Mouse (Mus musculus): ENCODE measurements around the gene Cd200r4.
"Not testable (repeated sequence)": the region's sequence is repeated elsewhere in the genome, so short reads cannot be mapped to it uniquely, and the experiment has no call there.

Gene Cd200r4

GRCm38 (mm10) chr16:44811544-44811943 lies at the start of gene Cd200r4:
TSS of gene Cd200r4 (plus strand) at chr16:44811733.
- no peak for DNase-seq

GRCm38 (mm10) chr16:44761811-44762210 lies 49.7 kb upstream of the Cd200r4 start:
- DNase-seq, result no peak

GRCm38 (mm10) chr16:44765555-44766319 lies 45.8 kb upstream of the Cd200r4 start, which contains the start of gene Cd200r1:
TSS of gene Cd200r1 (plus strand) at chr16:44765736.
- DNase-seq, result no peak

GRCm38 (mm10) chr16:44766320-44766892 lies 45.1 kb upstream of the Cd200r4 start:
- DNase-seq, result no peak

- no peak for DNase-seq
These were observed 44.0 kb upstream of the Cd200r4 start for GRCm38 (mm10) chr16:44767506-44767905.

- no peak for DNase-seq
These were observed 43.6 kb upstream of the Cd200r4 start for GRCm38 (mm10) chr16:44767967-44768366.

GRCm38 (mm10) chr16:44772577-44772976 lies 39.0 kb upstream of the Cd200r4 start:
- no peak for DNase-seq

GRCm38 (mm10) chr16:44773673-44774072 lies 37.9 kb upstream of the Cd200r4 start:
- no peak for DNase-seq

GRCm38 (mm10) chr16:44774201-44774600 lies 37.3 kb upstream of the Cd200r4 start:
- DNase-seq, result no peak

GRCm38 (mm10) chr16:44778538-44779147 lies 32.9 kb upstream of the Cd200r4 start:
- DNase-seq, result no peak

GRCm38 (mm10) chr16:44779494-44779893 lies 32.0 kb upstream of the Cd200r4 start:
- no peak for DNase-seq

GRCm38 (mm10) chr16:44780751-44781150 lies 30.8 kb upstream of the Cd200r4 start:
- DNase-seq, result no peak

GRCm38 (mm10) chr16:44786934-44787333 lies 24.6 kb upstream of the Cd200r4 start:
- DNase-seq, result no peak

- no peak for DNase-seq
These were observed 17.1 kb upstream of the Cd200r4 start for GRCm38 (mm10) chr16:44794416-44794815.

GRCm38 (mm10) chr16:44805976-44806375 lies 5.6 kb upstream of the Cd200r4 start:
- no peak for DNase-seq

- not testable (repeated sequence) for DNase-seq
These were observed 1.3 kb upstream of the Cd200r4 start for GRCm38 (mm10) chr16:44810223-44810622.

GRCm38 (mm10) chr16:44812468-44813065 lies 1.0 kb downstream of the Cd200r4 start:
- DNase-seq, result no peak

GRCm38 (mm10) chr16:44818010-44818409 lies 6.5 kb downstream of the Cd200r4 start:
- DNase-seq, result no peak

- DNase-seq, result no peak
These were observed 9.0 kb downstream of the Cd200r4 start for GRCm38 (mm10) chr16:44820545-44820944.

- DNase-seq, result no peak
These were observed 20.8 kb downstream of the Cd200r4 start for GRCm38 (mm10) chr16:44832286-44832685.

GRCm38 (mm10) chr16:44833189-44833588 lies 21.7 kb downstream of the Cd200r4 start:
- DNase-seq, result not testable (repeated sequence)

- DNase-seq, result no peak
These were observed 55.3 kb downstream of the Cd200r4 start, which contains the start of gene Cd200r2 for GRCm38 (mm10) chr16:44866797-44867196. TSS of gene Cd200r2 (plus strand) at chr16:44867097.

- DNase-seq, result no peak
These were observed 63.6 kb downstream of the Cd200r4 start for GRCm38 (mm10) chr16:44875178-44875577.
